Mouse (Mus musculus): ENCODE measurements around the gene Bcl2l11.

DNA sequence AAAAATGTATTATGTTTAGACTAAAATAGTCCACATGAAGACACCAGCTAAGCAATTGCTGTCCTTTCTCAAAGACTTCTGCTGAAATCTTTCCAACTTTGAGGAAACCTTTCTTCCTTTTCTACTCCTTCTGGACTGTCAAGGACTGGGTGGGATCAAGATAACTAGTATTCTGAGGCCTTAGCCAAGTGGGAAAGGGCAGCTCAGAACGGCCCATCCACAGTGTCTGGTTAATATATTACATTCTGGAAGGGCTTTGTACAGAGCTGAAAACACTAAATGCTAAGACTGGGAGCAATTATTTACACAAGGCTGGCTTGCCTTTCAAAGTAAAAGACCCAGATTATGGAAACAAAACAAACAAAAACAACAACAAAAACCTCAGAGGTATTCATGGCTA lies 30.6 kb upstream of the Bcl2l11 start:
- no peak for TF ChIP-seq TAL1 (IDR thresholded peaks at IDR 0.05; ENCODE audit: low read length)
- TF ChIP-seq GATA1 (IDR thresholded peaks at IDR 0.05; ENCODE audit: low read length): no peak
